Mouse (Mus musculus) lung, postnatal 0 days (tissue): ENCODE measurements around the gene Fam118a.

ENCODE experiments used
- CTCF ChIP-seq: IDR thresholded peaks from 2 replicates; pipeline ENCODE4 v1.5.1; 2016; ENCODE audit warnings: antibody characterized with exemption, mild to moderate bottlenecking
- EP300 ChIP-seq: IDR thresholded peaks from 2 replicates; pipeline ENCODE4 v1.6.1; 2016; ENCODE audit warnings: antibody characterized with exemption, mild to moderate bottlenecking, control low read depth

DNA sequence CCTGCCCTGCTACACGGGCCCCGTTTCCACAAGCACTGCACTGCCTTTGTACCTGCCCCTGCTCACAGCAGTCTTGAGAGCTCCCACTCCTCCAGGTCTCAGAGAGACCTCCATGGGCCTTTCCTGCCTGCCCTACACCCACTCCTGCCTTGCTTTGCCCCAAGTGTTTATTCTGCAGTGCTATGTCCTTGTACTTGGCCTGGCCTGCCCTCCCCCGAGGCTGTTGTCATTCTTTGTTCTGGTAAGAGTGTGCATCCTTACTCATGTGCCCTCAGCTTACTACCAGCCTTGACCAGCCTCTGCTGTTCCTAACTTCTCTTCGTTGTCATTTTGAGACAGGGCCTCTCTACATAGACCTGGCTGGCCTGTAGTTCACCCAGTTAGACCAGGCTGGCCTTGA lies 19.1 kb downstream of the Fam118a start:
- TF ChIP-seq CTCF = no peak
- TF ChIP-seq EP300 = no peak
